Mouse (Mus musculus): ENCODE measurements around the gene Gjd3.

- TF ChIP-seq CTCF (conservative IDR thresholded peaks at IDR 0.05; ENCODE audit: low read length) (no peak), POU5F1 (IDR thresholded peaks at IDR 0.05; ENCODE audit: borderline replicate concordance, low read length) (no peak)
These were observed 27.9 kb upstream of the Gjd3 start for GRCm38 (mm10) chr11:99010706-99011105.
